Mouse (Mus musculus) thymus, postnatal 36 days (tissue): ENCODE measurements at regions not wholly inside any gene's neighbourhood (a gene's known extent, or its start where the extent isn't known, plus 50 kb on each side); places are given as distances from the start of the nearest gene placed in this dataset.

Experiments
- DNase-seq, 2 experiments: peaks; one replicate each; pipeline ENCODE4 v3.0.0; 2022; ENCODE audit warnings: mixed read lengths in 2 of 2

- DNase-seq, result no peak
Measured at GRCm38 (mm10) chr10:39316533-39316932, 52.1 kb upstream of the Fyn start.

GRCm38 (mm10) chr10:39315434-39316174 lies 53.1 kb upstream of the Fyn start:
- no peak for DNase-seq

GRCm38 (mm10) chr10:39311501-39311900 lies 57.2 kb upstream of the Fyn start:
- no peak for DNase-seq

GRCm38 (mm10) chr10:39308535-39308934 lies 60.1 kb upstream of the Fyn start:
- DNase-seq, result no peak

- no peak for DNase-seq
Measured at GRCm38 (mm10) chr10:39292703-39293496, 75.8 kb upstream of the Fyn start.

- DNase-seq, result no peak
Measured at GRCm38 (mm10) chr10:39291747-39292198, 76.9 kb upstream of the Fyn start.

GRCm38 (mm10) chr10:39291134-39291746 lies 77.4 kb upstream of the Fyn start:
- no peak for DNase-seq

- DNase-seq, result no peak
Measured at GRCm38 (mm10) chr10:39290245-39290644, 78.4 kb upstream of the Fyn start.

GRCm38 (mm10) chr10:39280366-39281000 lies 88.2 kb upstream of the Fyn start:
- DNase-seq, result no peak

GRCm38 (mm10) chr10:39274202-39274601 lies 94.5 kb upstream of the Fyn start:
- DNase-seq, result no peak

GRCm38 (mm10) chr10:39273426-39273825 lies 95.2 kb upstream of the Fyn start:
- DNase-seq, result no peak

- no peak for DNase-seq
Measured at GRCm38 (mm10) chr10:39272387-39272949, 96.2 kb upstream of the Fyn start.

- no peak for DNase-seq
Measured at GRCm38 (mm10) chr10:39270406-39270805, 98.2 kb upstream of the Fyn start.

- DNase-seq, result no peak
Measured at GRCm38 (mm10) chr10:39267236-39267635, 101.4 kb upstream of the Fyn start.

- DNase-seq, result peak; percentile 16 to 19
Measured at GRCm38 (mm10) chr10:39266482-39266881, 102.2 kb upstream of the Fyn start.

GRCm38 (mm10) chr10:39262466-39262865 lies 98.9 kb upstream of the Ccn6 start:
- DNase-seq, result no peak

- DNase-seq, result no peak
Measured at GRCm38 (mm10) chr10:39261174-39262145, 97.9 kb upstream of the Ccn6 start.

- DNase-seq, result no peak
Measured at GRCm38 (mm10) chr10:39260061-39260460, 96.5 kb upstream of the Ccn6 start.

GRCm38 (mm10) chr10:39257371-39258154 lies 94.0 kb upstream of the Ccn6 start:
- no peak for DNase-seq

GRCm38 (mm10) chr10:39254561-39254960 lies 91.0 kb upstream of the Ccn6 start:
- no peak for DNase-seq

- no peak for DNase-seq
Measured at GRCm38 (mm10) chr10:39250039-39250438, 86.4 kb upstream of the Ccn6 start.
